Mouse (Mus musculus) stomach, postnatal 0 days (tissue): ENCODE data around the gene Hepacam.

Experiments
- CTCF ChIP-seq: IDR thresholded peaks from 2 replicates; pipeline ENCODE4 v1.5.1; 2016; ENCODE audit warnings: antibody characterized with exemption, low read depth, mild to moderate bottlenecking, moderate library complexity
- EP300 ChIP-seq: optimal IDR thresholded peaks from 2 replicates; pipeline ENCODE3; 2016; ENCODE audit warnings: antibody characterized with exemption

DNA sequence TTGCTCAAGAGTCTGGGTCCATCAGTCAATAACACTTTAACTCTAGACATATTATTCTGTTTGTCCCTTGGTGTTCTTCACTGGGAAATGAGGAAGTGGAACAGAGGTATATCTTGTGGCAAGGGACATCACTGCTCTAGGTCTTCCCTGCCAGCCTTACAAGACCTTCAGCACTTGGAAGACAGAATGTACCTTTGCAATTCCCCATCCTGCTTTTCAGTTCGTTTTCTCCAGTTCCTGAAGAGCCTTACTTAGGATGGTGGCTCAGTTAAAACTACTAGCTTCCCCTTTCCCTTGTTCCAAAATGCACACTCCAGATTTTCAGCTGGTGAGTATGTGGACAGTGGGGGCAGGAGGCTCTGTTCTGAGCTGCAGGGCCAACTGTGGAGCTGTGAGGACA, 4.3 kb upstream of the Hepacam start:
- no peak for TF ChIP-seq CTCF
- no peak for TF ChIP-seq EP300
